Mouse (Mus musculus) brain, embryonic 14.5 days (tissue): Measurements from ENCODE around the gene Rheb. TPM values are rescaled to one million over a fixed set of nuclear protein-coding genes. Genes with fewer than 3 reads are reported as not detected.

Source experiments
- DNase-seq: peaks from one replicate; pipeline ENCODE4 v3.0.0-alpha.2; 2011; ENCODE audit warnings: low read depth
- CTCF ChIP-seq: fragments of 200-500 bp; IDR thresholded peaks from 2 replicates; pipeline ENCODE4 v1.5.1; 2012; ENCODE audit warnings: inconsistent platforms, mild to moderate bottlenecking, moderate library complexity, borderline replicate concordance; ENCODE audit not compliant: insufficient read depth, insufficient read length; ENCODE audit errors: extremely low read depth
- POLR2A ChIP-seq: fragments of 200-500 bp; IDR thresholded peaks from 2 replicates; pipeline ENCODE4 v1.6.1; 2012; ENCODE audit warnings: mild to moderate bottlenecking, inconsistent platforms, borderline replicate concordance; ENCODE audit not compliant: poor library complexity, insufficient read depth, insufficient read length, severe bottlenecking; ENCODE audit errors: extremely low read depth
- polyA plus RNA-seq: library from polyadenylated mRNA; depleted of rRNA; stranded (reverse); fragments of >200 nt; gene quantifications from 2 replicates; pipeline ENCODE4 v1.2.3, GENCODE M21; 2012

Gene Rheb
- polyA plus RNA-seq, 1 experiment, result 80.5 TPM

- TF ChIP-seq POLR2A (no peak), CTCF (no peak)
- DNase-seq, result no peak
These were observed 37.2 kb downstream of the Rheb start for GRCm38 (mm10) chr5:24805222-24805621.

- TF ChIP-seq CTCF, result no peak
- TF ChIP-seq POLR2A, result no peak
- DNase-seq, result no peak
These were observed 37.8 kb downstream of the Rheb start for GRCm38 (mm10) chr5:24804661-24805060.

- TF ChIP-seq POLR2A, result no peak
- no peak for TF ChIP-seq CTCF
- no peak for DNase-seq
These were observed 40.4 kb downstream of the Rheb start for GRCm38 (mm10) chr5:24801841-24802624.

- TF ChIP-seq POLR2A, result no peak
- TF ChIP-seq CTCF, result peak; percentile 34; the same call in 1 of the 2 replicates
- DNase-seq, result no peak
These were observed 42.0 kb downstream of the Rheb start for GRCm38 (mm10) chr5:24800416-24800815.

GRCm38 (mm10) chr5:24798639-24799038 is 43.8 kb downstream of the Rheb start:
- no peak for DNase-seq
- TF ChIP-seq CTCF (no peak), POLR2A (no peak)

GRCm38 (mm10) chr5:24797858-24798257 is 44.6 kb downstream of the Rheb start:
- TF ChIP-seq CTCF (no peak), POLR2A (no peak)
- no peak for DNase-seq

- TF ChIP-seq CTCF (no peak), POLR2A (no peak)
- no peak for DNase-seq
These were observed 49.5 kb downstream of the Rheb start for GRCm38 (mm10) chr5:24792961-24793360.

- DNase-seq, result no peak
- TF ChIP-seq CTCF (no peak), POLR2A (no peak)
These were observed 59.5 kb downstream of the Rheb start for GRCm38 (mm10) chr5:24782957-24783356.

GRCm38 (mm10) chr5:24781048-24781447 is 61.4 kb downstream of the Rheb start:
- peak; percentile 39 for DNase-seq
- no peak for TF ChIP-seq POLR2A
- TF ChIP-seq CTCF, result no peak

- TF ChIP-seq CTCF (peak; percentile 52; the same call in 1 of the 2 replicates), POLR2A (no peak)
- peak; percentile 48 for DNase-seq
These were observed 62.4 kb downstream of the Rheb start for GRCm38 (mm10) chr5:24779881-24780512.

GRCm38 (mm10) chr5:24779321-24779720 is 63.1 kb downstream of the Rheb start:
- DNase-seq, result no peak
- TF ChIP-seq POLR2A (no peak), CTCF (no peak)

- TF ChIP-seq CTCF, result no peak
- TF ChIP-seq POLR2A, result no peak
- no peak for DNase-seq
These were observed 63.6 kb downstream of the Rheb start for GRCm38 (mm10) chr5:24778843-24779140.
